Mouse (Mus musculus) WW6 (cell line): ENCODE measurements at regions not wholly inside any gene's neighbourhood (a gene's known extent, or its start where the extent isn't known, plus 50 kb on each side); places are given as distances from the start of the nearest gene placed in this dataset.

Experiments
- DNase-seq: peaks from one replicate; pipeline ENCODE4 v3.0.0-alpha.2; 2013; ENCODE audit warnings: low read depth, low spot score

GRCm38 (mm10) chr14:105056171-105056570 is 121.0 kb downstream of the Rbm26 start:
- DNase-seq: no peak

GRCm38 (mm10) chr14:105038798-105039197 is 138.3 kb downstream of the Rbm26 start:
- no peak for DNase-seq

GRCm38 (mm10) chr14:105034712-105035377 is 142.3 kb downstream of the Rbm26 start:
- DNase-seq: no peak

GRCm38 (mm10) chr14:105019971-105020370 is 157.2 kb downstream of the Rbm26 start:
- no peak for DNase-seq

GRCm38 (mm10) chr14:105016089-105016846 is 160.9 kb downstream of the Rbm26 start:
- DNase-seq: no peak

GRCm38 (mm10) chr14:105015278-105015677 is 161.8 kb downstream of the Rbm26 start:
- no peak for DNase-seq

GRCm38 (mm10) chr14:105010742-105011141 is 166.4 kb downstream of the Rbm26 start:
- no peak for DNase-seq

- no peak for DNase-seq
Observed at GRCm38 (mm10) chr14:105008331-105008730, 168.8 kb downstream of the Rbm26 start.

- no peak for DNase-seq
Observed at GRCm38 (mm10) chr14:104994066-104994465, 183.1 kb downstream of the Rbm26 start.

- no peak for DNase-seq
Observed at GRCm38 (mm10) chr14:104966046-104966445, 211.1 kb downstream of the Rbm26 start.

- no peak for DNase-seq
Observed at GRCm38 (mm10) chr14:104943450-104943849, 233.7 kb downstream of the Rbm26 start.

- DNase-seq: no peak
Observed at GRCm38 (mm10) chr14:104939961-104940360, 237.2 kb downstream of the Rbm26 start.

- no peak for DNase-seq
Observed at GRCm38 (mm10) chr14:104937083-104937864, 239.9 kb downstream of the Rbm26 start.

GRCm38 (mm10) chr14:104935956-104936355 is 241.2 kb downstream of the Rbm26 start:
- DNase-seq: peak; percentile 20

GRCm38 (mm10) chr14:104905706-104906105 is 271.4 kb downstream of the Rbm26 start:
- DNase-seq: no peak

GRCm38 (mm10) chr14:104902120-104903027 is 274.8 kb downstream of the Rbm26 start:
- no peak for DNase-seq

- DNase-seq: no peak
Observed at GRCm38 (mm10) chr14:104901072-104901471, 276.1 kb downstream of the Rbm26 start.

GRCm38 (mm10) chr14:104871203-104871602 is 305.9 kb downstream of the Rbm26 start:
- no peak for DNase-seq

GRCm38 (mm10) chr14:104867540-104867939 is 309.6 kb downstream of the Rbm26 start:
- no peak for DNase-seq

- DNase-seq: no peak
Observed at GRCm38 (mm10) chr14:104863881-104864280, 313.2 kb downstream of the Rbm26 start.

- no peak for DNase-seq
Observed at GRCm38 (mm10) chr14:104855913-104856312, 321.2 kb downstream of the Rbm26 start.
